In genomic region chr1:121398231-121398630, GRCm38 (mm10) we compare ENCODE assay signal across 10 mouse cellular contexts.
"Had no signal": no experiment of that assay in that cellular context is flagged by ENCODE, and none has a peak within 500 bp of the region (broad histone marks: within the 10 kb centered on the region; RNA-seq: fewer than 3 reads in every experiment).

No protein-coding gene starts in this region.

- H3K9ac ChIP-seq: limb, embryonic 12.5 days; liver, embryonic 14.5 days; midbrain, embryonic 13.5 days; neural tube, embryonic 12.5 days; stomach, embryonic 15.5 days had no signal

- H3K9me3 ChIP-seq: limb, embryonic 12.5 days; midbrain, embryonic 13.5 days; neural tube, embryonic 12.5 days; stomach, embryonic 15.5 days had no signal

- H3K27ac ChIP-seq: limb, embryonic 12.5 days; liver, embryonic 14.5 days; neural tube, embryonic 12.5 days; stomach, embryonic 15.5 days had no signal

- DNase-seq: layer of hippocampus, postnatal 36 days; liver; lung, adult 18-20 months; right cerebral cortex, postnatal 14 days; thymus, postnatal 36 days had no signal

- H3K4me2 ChIP-seq: limb, embryonic 12.5 days; midbrain, embryonic 13.5 days; neural tube, embryonic 12.5 days; stomach, embryonic 15.5 days had no signal

- H3K27me3 ChIP-seq: limb, embryonic 12.5 days; midbrain, embryonic 13.5 days; neural tube, embryonic 12.5 days; stomach, embryonic 15.5 days had no signal

- H3K36me3 ChIP-seq: limb, embryonic 12.5 days; midbrain, embryonic 13.5 days; neural tube, embryonic 12.5 days; stomach, embryonic 15.5 days had no signal

- H3K4me3 ChIP-seq: limb, embryonic 12.5 days; midbrain, embryonic 13.5 days; neural tube, embryonic 12.5 days; stomach, embryonic 15.5 days had no signal
